Mouse (Mus musculus): ENCODE data around the gene Frmd3. TPM values are rescaled to one million over a fixed set of nuclear protein-coding genes. Genes with fewer than 3 reads are reported as not detected.

Frmd3 gene
- polyA plus RNA-seq, 1 experiment from 2014 or later = 0.45 TPM

DNA sequence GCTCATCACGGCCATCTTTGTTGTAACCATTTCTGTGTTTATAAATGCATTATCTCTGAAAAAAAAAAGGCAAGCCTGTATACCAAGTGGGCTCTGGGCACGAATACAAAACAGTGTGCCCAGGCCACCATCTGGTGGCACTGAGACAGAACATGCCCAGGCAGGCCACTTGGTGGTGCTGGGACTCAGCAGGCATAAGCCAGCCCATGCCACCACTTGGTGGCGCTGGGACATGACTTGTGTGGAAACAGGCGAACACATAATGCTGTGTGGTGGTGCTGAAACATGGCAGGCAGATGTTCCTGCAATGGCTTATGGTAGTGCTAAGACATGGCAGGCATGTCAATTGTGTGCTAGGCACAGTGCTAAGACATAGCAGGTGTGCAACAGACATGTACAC is 217.8 kb downstream of the Frmd3 start:
- Histone ChIP-seq H3K9me3 (ENCODE audit: low read depth, low read length) (no peaks in the 10 kb centered on the region), H3K36me3 (ENCODE audit: insufficient read depth) (no peaks in the 10 kb centered on the region), H3K27ac (ENCODE audit: low read depth) (no peak overlapping the region), H3K9ac (no peak overlapping the region), H3K4me1 (ENCODE audit: insufficient read depth) (no peaks in the 10 kb centered on the region), H3K4me3 (ENCODE audit: low read depth, low read length) (no peak overlapping the region), H3K4me2 (no peak overlapping the region), H3K27me3 (ENCODE audit: insufficient read depth, low read length) (no peaks in the 10 kb centered on the region)
- TF ChIP-seq CTCF (IDR thresholded peaks at IDR 0.05; ENCODE audit: low read depth) = peak; percentile 38
- ATAC-seq (ENCODE audit: insufficient read depth) = no peak
- peak; percentile 7 for DNase-seq
- 74% methylated on average over 4 of the region's 4 CpGs for WGBS

- peak; percentile 68 for TF ChIP-seq CTCF (IDR thresholded peaks at IDR 0.05; ENCODE audit: low read depth)
- Histone ChIP-seq H3K4me1 (ENCODE audit: insufficient read depth) (no peaks in the 10 kb centered on the region), H3K9ac (no peak overlapping the region), H3K4me3 (ENCODE audit: low read depth, low read length) (no peak overlapping the region), H3K36me3 (ENCODE audit: insufficient read depth) (no peaks in the 10 kb centered on the region), H3K27me3 (ENCODE audit: insufficient read depth, low read length) (no peaks in the 10 kb centered on the region), H3K4me2 (no peak overlapping the region), H3K27ac (ENCODE audit: low read depth) (no peak overlapping the region), H3K9me3 (ENCODE audit: low read depth, low read length) (no peaks in the 10 kb centered on the region)
- DNase-seq (peak; percentile 60), ATAC-seq (ENCODE audit: insufficient read depth) (peak; percentile 53; the same call in 1 of the 2 replicates)
- WGBS = 57% methylated on average over 5 of the region's 5 CpGs
Measured at GRCm38 (mm10) chr4:74231405-74231804, 218.2 kb downstream of the Frmd3 start.

- Histone ChIP-seq H3K9ac (no peak overlapping the region), H3K9me3 (ENCODE audit: low read depth, low read length) (no peaks in the 10 kb centered on the region), H3K4me2 (no peak overlapping the region), H3K4me1 (ENCODE audit: insufficient read depth) (no peaks in the 10 kb centered on the region), H3K27ac (ENCODE audit: low read depth) (no peak overlapping the region), H3K27me3 (ENCODE audit: insufficient read depth, low read length) (no peaks in the 10 kb centered on the region), H3K36me3 (ENCODE audit: insufficient read depth) (no peaks in the 10 kb centered on the region), H3K4me3 (ENCODE audit: low read depth, low read length) (no peak overlapping the region)
- no peak for DNase-seq
- TF ChIP-seq CTCF (IDR thresholded peaks at IDR 0.05; ENCODE audit: low read depth) = no peak
- 76% methylated on average over 3 of the region's 3 CpGs for WGBS
- no peak for ATAC-seq (ENCODE audit: insufficient read depth)
Measured at GRCm38 (mm10) chr4:74233534-74233933, 220.3 kb downstream of the Frmd3 start.

DNA sequence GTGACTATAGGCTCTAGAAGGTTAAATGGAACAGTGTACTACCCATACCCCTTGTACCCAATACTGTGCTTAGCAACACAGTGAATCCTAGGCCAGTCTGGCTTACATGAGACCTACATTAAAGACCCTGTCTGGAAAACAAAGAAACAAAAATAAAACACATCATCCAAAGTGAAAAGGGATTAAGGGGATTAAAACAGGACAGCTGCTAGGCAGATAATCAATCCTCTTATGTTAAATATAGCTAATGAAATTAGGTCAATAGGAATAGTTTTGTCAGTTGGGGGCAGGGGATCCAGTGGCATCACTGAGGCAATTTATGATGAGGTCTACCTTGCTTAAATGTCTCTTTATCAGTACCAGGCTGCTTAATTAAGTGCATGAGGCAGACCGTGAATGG is 228.9 kb downstream of the Frmd3 start, which contains the start of gene Kdm4c:
Gene Kdm4c, plus strand, starts transcription at position 322 of the 400 bp plus-strand sequence.
- no peaks in the 10 kb centered on the region for H3K36me3 ChIP-seq (ENCODE audit: insufficient read depth)
- no peak within 1 kb of the TSS for H3K4me3 ChIP-seq (ENCODE audit: low read depth, low read length)
- DNase-seq (no peak), ATAC-seq (ENCODE audit: insufficient read depth) (no peak)
- no peaks in the 10 kb centered on the region for H3K27me3 ChIP-seq (ENCODE audit: insufficient read depth, low read length)
- no peaks in the 10 kb centered on the region for H3K4me1 ChIP-seq (ENCODE audit: insufficient read depth)
- H3K9ac ChIP-seq = no peak within 1 kb of the TSS
- H3K4me2 ChIP-seq = no peak within 1 kb of the TSS
- no peaks in the 10 kb centered on the region for H3K9me3 ChIP-seq (ENCODE audit: low read depth, low read length)
- 85% methylated on average over 1 of the region's 1 CpGs for WGBS
- H3K27ac ChIP-seq (ENCODE audit: low read depth) = no peak within 1 kb of the TSS
- TF ChIP-seq CTCF (IDR thresholded peaks at IDR 0.05; ENCODE audit: low read depth) = no peak

Other genes starting within 250 kb of the Frmd3 start
- 3.7 and 5.4 TPM in 2 replicates for gene Rasef, start 222.4 kb upstream of the Frmd3 start, polyA plus RNA-seq (2014; fragmentation: Nextera tagmentation; extraction: Ambion mirVana)
- not detected in 2 replicates for gene Gm11758, start 137.2 kb upstream of the Frmd3 start, polyA plus RNA-seq (2014; fragmentation: Nextera tagmentation; extraction: Ambion mirVana)
- gene Gm11757, start 122.3 kb upstream of the Frmd3 start, polyA plus RNA-seq (2014; fragmentation: Nextera tagmentation; extraction: Ambion mirVana) = not detected in 2 replicates
- not detected in 2 replicates for gene Gm13871, start 107.5 kb upstream of the Frmd3 start, polyA plus RNA-seq (2014; fragmentation: Nextera tagmentation; extraction: Ambion mirVana)
- gene Gm11756, start 92.7 kb upstream of the Frmd3 start, polyA plus RNA-seq (2014; fragmentation: Nextera tagmentation; extraction: Ambion mirVana) = not detected in 2 replicates
- not detected in 2 replicates for gene 2310002L09Rik, start 62.6 kb upstream of the Frmd3 start, polyA plus RNA-seq (2014; fragmentation: Nextera tagmentation; extraction: Ambion mirVana)
- 12.1 and 13.2 TPM in 2 replicates for gene Kdm4c, start 229.1 kb downstream of the Frmd3 start, polyA plus RNA-seq (2014; fragmentation: Nextera tagmentation; extraction: Ambion mirVana)

Measured in lung, embryonic 14.5 days (tissue).